Mouse (Mus musculus): ENCODE data around the gene Fam213b.

The Fam213b gene

DNA sequence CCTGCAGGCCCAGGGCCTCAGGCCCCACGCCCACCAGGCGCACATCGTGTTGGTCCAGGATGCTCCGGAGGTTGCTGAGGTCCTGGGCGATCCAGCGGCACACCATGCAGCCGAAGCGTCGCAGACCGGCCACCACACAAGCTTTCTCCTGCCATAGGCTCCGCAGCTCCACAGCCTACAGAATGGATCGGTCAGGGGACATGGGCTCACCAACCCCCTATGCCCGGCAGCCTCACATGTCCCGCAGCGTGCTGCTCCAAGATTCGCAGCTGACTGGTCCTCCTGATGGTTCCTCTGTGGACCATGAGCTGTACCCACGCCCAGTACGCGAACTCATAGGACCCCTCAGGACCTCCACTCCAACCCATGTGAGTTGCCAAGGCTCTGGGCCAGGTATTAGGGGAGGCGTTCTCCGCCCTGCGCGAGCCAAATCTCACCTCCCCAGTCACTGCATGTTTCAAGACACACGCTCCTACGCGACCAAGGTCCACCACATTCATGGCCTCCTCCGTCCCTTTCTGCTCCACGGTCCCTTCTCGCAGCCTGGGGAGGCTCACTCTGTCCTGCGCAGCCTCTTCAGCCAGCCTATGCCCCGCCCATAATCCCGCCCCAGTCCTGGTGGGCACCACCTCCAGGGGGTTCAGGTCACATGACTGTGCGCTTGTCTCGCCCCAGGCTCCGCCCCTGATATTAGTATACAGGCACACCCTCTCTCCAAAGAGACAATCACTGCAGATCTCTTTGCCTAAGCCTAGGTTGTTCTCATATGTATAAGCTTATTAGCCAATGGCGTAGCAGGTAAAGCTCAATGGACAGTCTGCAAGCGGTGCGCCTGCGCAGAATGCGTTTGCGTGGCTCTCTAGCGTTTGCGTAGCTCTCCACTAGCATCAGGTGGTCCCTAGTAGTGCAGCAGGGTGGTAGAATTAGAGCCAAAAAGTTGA, at the start of gene Fam213b:
Fam213b (minus strand) TSS at position 630 of the 941 bp plus-strand sequence.
- peak; percentile 95 for DNase-seq

DNA sequence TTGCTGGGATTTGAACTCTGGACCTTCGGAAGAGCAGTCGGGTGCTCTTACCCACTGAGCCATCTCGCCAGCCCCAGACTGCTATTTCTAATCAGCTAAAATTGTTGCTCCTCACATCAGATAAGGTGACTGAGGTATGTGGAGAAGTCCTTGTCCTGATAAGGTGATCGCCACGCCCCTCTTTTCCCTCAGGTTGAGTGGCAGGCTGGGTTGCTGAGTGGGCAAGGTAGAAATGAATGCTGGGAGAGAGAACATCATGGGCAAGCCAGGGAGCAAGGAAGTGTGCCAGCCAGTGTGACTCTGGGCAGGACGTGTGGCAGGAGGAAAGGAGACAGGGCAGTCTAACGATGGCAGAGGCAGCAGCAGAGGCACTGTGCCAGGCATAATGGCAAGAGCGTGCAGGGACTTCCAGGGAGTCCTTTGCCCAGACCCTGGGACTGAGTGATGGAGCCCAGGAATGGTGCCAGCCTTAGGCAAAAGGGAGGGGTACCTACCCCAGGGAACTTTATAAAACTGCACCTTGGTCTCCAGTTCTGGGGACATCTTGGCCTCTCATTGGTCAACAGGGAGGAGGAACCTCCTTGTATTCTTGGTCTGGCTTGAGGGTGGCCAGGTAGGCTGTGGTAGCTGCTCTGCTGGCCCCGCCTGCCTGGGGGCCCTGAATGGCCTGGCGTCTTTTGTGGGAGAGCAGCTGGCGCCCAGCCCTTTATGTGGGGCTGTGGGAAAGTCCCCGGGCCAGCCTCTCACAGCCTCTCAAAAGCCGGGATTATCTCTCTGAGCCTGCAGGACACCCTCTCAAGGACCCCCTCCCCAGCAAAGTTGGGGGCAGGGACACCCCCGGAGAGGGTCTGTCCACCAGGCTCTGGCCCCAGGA, 49.4 kb upstream of the Fam213b start:
- no peak for DNase-seq

DNA sequence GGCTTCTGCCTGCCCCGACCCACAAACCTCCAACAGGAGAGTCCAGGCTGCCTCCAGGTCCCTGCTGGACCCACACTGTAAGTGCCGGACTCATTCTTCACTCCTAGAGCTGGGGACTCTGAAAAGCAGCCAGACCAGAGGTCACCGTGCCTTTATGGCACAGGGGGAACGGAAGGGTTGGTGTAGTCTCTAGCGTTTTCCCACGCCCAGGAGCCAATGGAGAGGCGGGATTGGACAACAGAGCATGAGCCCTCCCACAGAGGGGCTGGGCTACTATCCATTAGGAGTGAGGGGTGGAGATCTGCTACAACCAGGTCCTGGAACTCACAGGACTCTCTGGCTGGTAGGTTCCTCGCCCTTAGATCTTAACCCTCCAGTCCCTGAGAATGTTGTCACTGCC, 47.4 kb upstream of the Fam213b start:
- peak; percentile 63 for DNase-seq

DNA sequence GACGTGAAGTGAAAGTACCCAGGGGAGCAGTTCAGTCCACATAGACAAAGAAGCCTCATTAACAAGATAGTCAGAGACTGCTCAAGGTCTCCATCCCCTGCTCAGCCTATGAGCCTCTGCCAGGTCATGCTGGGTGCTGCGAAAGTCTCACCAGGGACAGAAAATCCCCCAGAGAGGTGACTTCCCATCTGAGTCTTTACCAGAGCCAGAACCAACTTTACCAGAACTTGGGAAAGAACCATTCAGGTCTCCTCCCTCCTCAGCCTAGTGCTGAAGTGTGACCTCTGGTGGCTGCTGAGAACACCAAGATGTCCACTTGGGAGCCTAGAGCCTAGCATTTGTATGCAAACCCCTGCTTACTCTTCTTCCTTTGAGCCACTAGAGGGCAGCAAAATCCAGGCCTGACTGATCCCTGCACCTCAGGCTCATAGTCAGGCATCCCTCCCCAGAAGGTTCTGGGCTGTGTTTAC, 45.2 kb upstream of the Fam213b start:
- peak; percentile 85 for DNase-seq

DNA sequence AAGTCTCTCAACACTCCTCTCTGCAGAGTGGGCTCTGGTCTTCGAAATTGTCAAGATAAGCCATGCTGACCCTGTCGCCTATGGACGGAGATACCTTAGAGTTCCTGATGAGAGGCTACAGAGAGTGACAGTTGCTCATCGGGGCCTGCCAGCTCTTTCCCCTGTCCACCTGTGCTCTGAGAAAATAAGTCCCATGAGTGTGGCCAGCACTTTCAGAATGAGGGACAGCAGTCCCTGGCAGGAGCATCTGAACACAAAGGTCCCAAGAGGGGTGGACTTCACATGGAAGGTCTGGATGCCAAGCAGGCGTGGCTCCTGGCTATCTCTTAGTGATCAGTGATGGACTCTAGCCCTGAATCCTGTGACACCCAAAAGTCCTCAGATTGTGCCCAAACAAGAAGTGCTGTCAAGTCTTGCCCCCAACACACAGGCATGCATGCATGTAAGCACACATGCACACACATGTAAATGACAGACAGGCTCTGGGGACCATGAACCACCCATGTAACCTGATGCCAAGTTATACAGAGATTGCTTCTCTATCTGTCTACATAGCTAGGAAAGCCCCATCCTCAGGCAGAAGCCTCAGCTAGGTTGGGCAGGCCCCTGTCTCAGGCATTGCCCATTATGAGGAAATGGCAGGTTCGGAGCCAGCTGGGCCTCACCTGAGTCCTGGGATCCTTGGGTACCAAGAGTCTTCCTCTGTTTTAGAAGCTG, 44.5 kb upstream of the Fam213b start:
- no peak for DNase-seq

DNA sequence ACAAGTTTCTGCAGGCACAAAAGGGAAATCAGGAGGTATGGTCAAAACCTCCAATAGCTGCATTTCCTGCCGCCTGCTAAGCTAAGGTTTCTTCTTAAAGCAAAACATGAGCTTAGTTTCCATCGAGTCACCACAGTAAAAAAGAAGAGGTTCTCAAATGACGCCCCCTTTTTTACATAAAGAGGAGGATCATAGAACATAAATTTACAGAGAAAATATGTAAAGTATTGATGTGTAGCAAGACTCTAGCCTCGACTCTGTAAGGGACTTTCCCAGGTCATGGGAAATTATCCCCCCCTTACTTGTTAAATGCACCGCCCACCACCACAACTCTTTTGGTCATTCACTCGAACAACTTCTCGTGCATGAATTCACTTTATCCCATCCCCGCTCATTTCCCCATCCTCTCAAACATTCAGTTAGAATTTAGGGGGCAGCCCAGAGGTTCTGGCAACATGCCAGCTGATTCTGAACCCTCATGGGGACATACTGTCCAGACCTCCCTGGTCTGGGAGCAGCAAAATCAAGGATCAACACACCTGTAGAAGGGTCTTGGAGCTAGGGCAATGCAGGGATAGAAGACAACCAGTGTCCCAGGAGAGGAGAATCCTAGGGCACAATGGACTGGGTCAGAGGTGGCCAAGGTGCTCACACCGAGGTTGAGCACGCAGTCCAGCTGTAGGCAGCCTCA, 43.8 kb upstream of the Fam213b start:
- DNase-seq: no peak

DNA sequence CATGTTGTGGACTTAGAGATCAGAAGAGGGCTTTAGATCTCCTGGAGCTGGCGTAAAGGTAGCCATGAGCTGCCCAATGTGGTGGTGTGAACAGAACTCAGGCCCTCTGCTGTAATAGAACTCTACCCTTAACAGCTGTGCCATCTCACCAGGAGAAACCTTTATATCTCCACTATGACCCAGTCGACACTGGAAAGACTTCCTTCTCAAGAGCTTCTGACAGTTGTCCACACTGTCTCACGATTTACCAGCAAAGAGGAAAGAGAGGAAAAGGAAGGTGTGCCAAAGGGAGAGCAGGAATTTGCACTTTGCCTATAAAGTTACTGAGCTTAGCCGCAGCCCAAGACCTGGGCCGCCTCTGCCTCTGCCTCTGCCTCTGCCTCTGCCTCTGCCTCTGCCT, 42.9 kb upstream of the Fam213b start:
- DNase-seq: no peak

DNA sequence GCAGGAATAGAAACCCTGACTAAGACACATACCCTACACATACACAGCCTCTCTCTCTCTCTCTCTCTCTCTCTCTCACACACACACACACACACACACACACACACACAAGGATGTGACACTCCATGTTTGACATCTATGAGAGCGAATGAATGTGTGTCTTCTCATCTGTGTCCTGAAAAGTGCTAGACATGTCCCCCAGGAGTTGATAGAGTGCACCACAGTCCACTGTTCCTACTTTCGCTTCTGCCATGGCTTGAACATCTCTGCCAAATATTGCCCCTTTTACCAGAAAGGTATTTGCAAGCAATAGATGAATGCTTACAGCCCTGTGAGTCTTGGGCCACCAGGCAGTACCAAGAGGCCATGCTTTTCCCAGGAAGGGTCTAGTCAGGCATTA, 41.2 kb upstream of the Fam213b start:
- no peak for DNase-seq

DNA sequence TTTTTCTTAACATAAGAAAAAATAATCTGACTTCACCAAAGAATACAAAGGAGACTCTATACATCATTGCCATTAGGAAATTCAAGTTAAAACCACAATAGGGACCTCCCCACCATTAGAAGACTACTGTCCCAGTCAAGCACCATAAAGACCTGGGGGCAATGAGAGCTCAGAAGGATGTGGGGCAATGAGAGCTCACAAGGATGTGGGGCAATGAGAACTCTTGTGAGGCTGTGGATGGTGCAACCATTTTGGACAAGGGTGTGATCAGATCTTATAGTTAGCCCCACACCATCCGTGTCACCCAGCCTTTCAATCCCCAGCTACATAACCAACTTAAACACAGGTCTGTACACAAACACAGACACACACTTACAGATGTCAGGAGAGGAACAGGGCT, 38.8 kb upstream of the Fam213b start:
- DNase-seq: no peak

DNA sequence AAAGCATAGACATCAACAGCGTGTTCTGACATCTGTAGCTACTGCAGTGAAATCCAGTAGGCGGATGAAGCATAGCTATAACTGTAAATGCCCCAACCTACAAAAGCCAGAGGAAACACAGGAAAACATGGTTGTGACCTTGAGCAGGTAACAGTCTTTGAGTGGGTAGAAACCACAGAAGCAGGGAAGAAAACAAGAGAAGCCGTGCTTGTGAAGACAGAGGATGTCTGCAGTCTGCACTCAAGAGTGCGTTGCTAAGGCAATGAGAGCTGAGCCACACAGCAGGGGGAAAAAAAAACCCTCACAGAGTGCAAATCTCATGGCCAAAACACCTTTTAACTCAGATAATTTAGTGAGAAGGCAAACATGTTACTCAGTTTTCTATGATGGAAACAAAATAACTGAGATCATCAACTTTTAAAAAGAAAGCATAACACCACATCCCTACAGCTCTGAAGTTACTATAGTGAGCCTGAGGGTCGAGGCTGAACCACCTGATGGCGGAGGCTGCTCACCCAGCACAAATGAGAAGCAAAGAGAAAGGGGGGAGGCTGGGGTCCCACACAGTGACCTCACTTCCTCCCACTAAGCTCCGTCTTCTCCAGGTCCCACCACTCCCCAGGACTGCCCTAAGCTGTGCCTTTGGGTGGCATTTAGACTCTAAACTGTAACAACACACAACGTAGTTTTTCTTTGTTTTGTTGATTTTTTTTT, 37.8 kb upstream of the Fam213b start:
- DNase-seq: no peak

DNA sequence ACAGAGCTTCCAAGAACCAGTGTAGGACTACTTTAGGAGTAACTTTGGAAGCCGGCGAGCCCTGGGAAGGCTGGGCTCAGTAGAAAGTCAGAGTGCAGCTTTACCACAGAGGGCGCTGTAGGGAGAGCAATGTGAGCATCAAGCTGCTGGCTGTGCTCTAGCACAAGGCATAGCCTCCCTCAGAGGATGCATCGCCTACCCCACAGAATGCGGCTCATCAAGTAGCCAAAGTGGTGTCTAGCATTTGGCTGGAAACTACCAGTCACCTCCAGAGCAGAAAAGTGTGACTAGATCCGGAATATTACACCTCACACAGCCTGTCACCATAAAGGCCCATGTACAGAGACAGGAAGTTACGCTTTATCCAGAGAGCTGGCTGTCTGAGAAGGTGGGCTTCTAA, 36.9 kb upstream of the Fam213b start:
- peak; percentile 45 for DNase-seq

DNA sequence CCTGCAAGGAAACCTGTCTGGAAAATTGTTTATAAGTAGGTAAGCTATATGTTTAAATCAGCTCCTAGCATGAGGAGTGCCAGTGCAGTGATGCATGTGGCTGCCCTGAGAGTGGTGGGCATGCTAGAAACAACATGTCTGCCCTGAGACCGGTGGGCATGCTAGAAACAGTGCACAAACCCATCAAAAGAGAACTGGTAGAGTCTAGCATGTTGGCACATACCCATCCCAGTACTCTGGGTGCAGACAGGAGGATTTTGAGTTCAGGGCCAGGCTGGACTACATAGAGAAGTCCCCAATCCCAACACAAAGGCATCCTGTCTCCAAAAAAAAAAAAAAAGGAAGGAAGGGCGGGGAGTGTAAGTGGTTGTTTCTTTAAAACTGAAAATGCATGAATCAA, 35.9 kb upstream of the Fam213b start:
- DNase-seq: no peak

DNA sequence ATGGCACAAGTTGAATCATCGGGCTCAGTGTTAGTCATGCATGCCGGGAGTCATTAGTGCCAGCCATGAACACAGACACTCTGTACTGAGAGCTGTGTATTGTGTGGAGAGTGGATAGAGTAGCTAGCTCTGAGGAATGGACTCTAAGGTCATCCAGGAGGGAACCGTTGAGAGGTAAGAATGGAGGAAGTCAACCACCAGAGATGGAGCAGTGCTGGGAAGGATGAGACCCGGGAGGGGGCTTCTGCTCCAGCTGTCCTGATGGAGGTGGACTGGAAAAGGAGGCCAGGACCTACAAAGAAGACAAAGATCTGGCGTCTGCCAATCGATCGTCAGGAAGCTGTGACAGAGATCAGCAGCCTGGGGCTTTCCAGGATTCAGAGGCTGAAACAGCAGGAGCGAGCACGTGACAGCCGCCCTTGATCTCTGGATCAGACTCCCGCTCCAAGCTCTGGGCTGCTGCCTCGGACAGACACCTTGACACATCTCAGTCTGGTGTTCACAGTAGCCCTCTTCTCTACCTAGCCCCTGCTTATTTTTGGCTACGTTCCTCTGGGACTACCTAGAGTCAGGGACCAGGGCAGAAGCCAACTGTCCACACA, 34.5 kb upstream of the Fam213b start:
- no peak for DNase-seq

DNA sequence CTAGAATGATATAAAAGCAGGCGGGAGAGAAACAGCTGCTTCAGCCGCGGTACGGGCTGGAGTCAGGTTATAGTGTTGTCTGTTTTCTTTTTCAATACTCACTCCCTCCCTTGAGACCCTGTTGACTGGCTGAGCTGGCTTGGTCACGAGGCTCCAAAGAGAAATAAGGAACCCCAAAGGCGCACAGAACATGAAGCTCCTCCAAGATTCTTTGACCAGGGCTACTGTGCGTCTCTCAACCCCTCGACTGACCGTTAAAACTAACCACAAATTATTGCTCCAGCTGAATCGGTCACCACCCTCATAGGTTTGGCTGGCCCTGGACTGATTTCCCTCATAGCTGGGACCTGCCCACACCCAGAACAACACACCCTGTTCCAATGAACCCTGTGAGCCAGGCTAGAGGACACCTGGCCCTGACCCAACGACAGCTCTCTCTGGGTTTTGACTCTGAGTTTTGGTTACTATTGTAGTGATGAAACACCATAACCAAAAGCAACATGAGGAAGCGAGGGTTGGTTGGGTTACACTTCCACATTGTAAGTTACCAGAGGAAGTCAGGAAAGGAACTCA, 30.2 kb upstream of the Fam213b start:
- peak; percentile 87 for DNase-seq

DNA sequence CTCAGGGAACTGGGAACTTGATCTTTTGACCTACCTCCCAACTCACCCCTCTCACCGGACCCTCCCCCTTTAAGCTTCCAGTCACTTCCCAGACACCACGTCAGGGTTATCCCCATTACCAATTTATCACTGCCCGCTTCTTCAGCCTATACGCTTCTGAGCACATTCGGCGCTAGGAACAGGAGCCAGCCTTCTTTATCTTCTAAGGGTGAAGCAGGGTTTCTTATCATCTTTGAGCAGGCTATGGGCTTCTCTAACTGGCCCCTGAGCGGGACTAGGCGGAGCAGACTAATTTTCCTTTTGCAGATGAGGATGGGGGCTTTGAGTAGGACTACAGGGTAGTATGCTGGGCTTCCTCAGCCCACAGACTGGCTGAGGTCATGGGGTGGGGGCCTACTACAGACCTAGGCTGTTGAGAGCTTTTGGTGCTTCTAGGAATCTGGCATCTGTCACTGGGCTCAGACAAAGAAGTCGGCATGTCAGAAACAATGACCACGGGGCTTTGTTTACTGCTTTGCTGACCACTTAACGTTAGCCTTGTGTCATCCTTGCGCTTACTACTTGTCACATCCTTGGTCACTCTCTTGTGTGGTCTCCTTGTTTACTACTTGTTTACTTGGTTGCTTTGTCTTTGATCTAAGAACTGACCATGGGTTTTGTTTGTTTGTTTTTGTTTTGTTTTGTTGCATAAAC, 29.6 kb upstream of the Fam213b start, which contains the start of gene Tnfrsf14:
Tnfrsf14 (minus strand) TSS at position 169 of the 693 bp plus-strand sequence.
- DNase-seq: peak; percentile 86

DNA sequence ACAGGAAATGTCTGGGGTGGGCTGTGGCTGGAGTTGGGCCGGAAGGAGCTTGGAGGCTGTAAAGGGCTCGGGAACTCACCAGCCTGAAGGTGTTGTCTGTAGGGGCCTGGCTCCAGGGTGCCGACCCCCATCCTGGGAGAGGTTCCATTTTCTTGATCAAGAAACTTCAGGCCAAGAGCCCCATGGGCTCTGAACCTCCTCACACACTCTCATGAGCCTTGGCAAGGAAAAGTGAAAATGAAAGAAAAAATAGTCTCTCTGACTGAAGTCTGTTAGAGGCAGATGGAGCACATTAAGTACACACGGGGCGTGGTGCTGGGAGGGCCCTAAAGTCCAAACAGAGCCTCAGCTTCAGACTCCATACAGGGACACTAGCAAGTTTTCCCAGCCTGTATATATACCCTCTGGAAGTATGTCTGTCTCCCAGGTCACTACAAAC, 29.0 kb upstream of the Fam213b start:
- peak; percentile 71 for DNase-seq

DNA sequence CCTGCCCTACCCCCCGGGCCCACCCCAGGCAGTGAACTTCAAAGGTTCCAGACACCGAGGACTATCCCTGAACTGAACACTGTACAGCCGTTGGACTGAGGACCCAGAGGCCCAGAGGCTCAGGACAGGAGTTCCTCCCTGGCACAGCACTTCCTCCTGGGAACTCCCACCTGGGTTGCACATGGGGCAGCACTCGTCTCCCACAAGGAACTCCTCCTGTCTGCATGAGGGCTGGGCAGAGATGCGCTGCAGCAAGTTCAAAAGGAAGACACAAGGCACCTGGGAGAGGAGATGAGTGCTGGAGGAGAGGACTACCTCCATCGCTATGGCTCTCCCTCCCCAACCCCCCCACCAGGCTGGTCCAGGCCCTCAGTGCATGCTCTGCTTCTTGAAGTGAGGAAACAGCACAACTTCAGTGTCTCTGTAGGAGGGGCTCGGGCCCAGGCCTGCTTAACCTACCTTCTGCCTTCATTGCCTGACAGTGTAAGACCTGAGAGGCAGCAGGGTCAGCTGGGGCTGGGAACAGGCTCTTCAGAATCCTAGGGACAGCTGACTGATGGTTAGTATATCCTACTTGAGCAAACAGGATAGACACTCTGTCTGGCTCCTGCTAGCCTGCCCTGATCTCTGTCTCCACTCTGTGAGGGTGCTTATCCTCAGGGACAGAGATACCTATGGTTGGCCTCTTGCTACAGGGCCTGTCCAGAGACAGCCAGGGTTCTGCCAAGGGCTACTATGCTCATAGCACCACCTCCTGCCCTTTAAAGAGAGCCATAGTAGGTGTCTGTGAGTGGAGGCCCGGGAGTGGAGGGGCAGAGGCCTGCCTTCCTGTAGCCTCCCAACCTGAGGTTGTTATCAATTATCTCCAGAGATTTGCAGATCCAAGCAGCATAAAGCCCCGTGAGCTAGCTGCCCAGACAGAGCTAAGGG, 28.3 kb upstream of the Fam213b start:
- DNase-seq: peak; percentile 63

DNA sequence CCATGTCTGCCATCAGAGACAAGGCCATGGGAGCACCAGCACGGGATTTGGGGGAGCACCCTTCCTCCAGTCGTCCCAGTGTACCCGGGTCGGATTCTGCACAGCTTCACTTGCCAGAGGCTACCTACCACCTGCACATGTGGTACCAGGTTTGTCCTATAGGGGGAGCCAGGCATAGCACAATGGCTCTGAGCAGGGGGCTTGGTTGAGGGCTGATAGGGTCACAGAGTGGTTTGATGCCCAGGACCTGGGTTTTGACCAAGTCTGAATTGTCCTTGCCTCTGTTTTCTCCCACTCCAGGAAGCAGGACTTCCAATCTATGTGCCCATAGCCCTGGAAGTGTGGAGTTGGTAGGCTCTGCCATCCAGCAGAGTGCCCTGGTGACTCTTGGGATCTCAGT, 26.5 kb upstream of the Fam213b start:
- DNase-seq: peak; percentile 78

DNA sequence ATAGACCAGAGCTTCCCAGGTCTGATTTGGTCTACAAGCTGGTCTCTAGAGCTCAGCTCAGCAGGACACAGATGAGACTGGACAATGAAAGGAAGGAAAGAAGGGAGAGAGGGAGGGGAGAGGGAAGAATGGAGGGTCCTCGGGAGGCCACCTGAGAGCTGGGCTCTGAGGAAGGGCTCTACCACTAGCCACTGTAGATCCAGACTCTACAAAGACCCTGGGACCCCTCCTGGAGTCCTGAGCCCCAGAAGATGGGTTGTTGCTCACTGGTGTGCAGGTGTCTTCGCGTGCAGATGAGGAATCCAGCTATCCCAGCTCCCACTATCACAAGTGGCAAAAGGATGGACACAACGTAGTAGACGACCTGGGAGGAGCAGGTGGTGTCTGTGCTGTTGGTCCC, 24.0 kb upstream of the Fam213b start:
- DNase-seq: no peak

Data from liver (tissue).